Mouse (Mus musculus) midbrain, embryonic 15.5 days (tissue): Measurements from ENCODE around the gene Aldh4a1. TPM values are rescaled to one million over a fixed set of nuclear protein-coding genes. Genes with fewer than 3 reads are reported as not detected.

Experiments
- ATAC-seq: fragments of 200-750 bp; cut with Nextera tagmentation; replicated peaks from 2 replicates; pipeline ENCODE4 v1.8.0; 2017; ENCODE audit warnings: moderate TSS enrichment
- H3K27ac ChIP-seq: fragments of 300-500 bp; sonication (generic); 2 replicates; pipeline ENCODE4 v1.5.1; 2015; ENCODE audit warnings: mild to moderate bottlenecking, inconsistent platforms
- H3K27me3 ChIP-seq: fragments of 300-500 bp; sonication (generic); replicated peaks from 2 replicates; pipeline ENCODE4 v1.6.1; 2015; ENCODE audit warnings: inconsistent platforms
- H3K36me3 ChIP-seq: fragments of 300-500 bp; sonication (generic); replicated peaks from 2 replicates; pipeline ENCODE4 v1.6.1; 2015; ENCODE audit warnings: inconsistent platforms
- H3K4me1 ChIP-seq: fragments of 300-500 bp; sonication (generic); 2 replicates; pipeline ENCODE4 v1.6.1; 2015; ENCODE audit warnings: inconsistent platforms
- H3K4me2 ChIP-seq: fragments of 300-500 bp; sonication (generic); 2 replicates; pipeline ENCODE4 v1.6.1; 2015; ENCODE audit warnings: inconsistent platforms, mild to moderate bottlenecking, moderate library complexity
- H3K4me3 ChIP-seq: fragments of 300-500 bp; sonication (generic); 2 replicates; pipeline ENCODE4 v1.5.1; 2015; ENCODE audit warnings: mild to moderate bottlenecking, inconsistent platforms
- H3K9ac ChIP-seq: fragments of 300-500 bp; sonication (generic); 2 replicates; pipeline ENCODE4 v1.6.1; 2015; ENCODE audit warnings: mild to moderate bottlenecking, inconsistent platforms
- H3K9me3 ChIP-seq: fragments of 300-500 bp; sonication (generic); 2 replicates; pipeline ENCODE4 v1.6.1; 2016; ENCODE audit warnings: inconsistent platforms
- WGBS: fragments of 180-500 bp; shearing (Covaris S2); methylation state at CpG from one replicate; pipeline ENCODE4 v1.1.7; 2015; ENCODE audit warnings: mixed read lengths; 5-methylcytosine and 5-hydroxymethylcytosine counted together
- polyA plus RNA-seq: library from polyadenylated mRNA; unstranded; fragments of >200 nt; fragmentation: Nextera tagmentation; extraction: Ambion mirVana; gene quantifications from 2 replicates; pipeline ENCODE4 v1.2.1, GENCODE M21; 2015

Gene Aldh4a1
- polyA plus RNA-seq: 27.1 and 32.0 TPM in 2 replicates

- Histone ChIP-seq H3K9ac (peak within 1 kb of the TSS; percentile 83), H3K27ac (peak within 1 kb of the TSS; percentile 92), H3K36me3 (no peaks in the 10 kb centered on the region), H3K4me2 (peak within 1 kb of the TSS; percentile 83), H3K9me3 (no peaks in the 10 kb centered on the region), H3K27me3 (no peaks in the 10 kb centered on the region), H3K4me3 (peak within 1 kb of the TSS; percentile 84), H3K4me1 (peaks cover 25% of the 10 kb centered on the region)
- ATAC-seq: peak; percentile 99
- under 1% methylated on average over 33 of the region's 38 CpGs for WGBS
Measured at GRCm38 (mm10) chr4:139622373-139623282, at the start of gene Aldh4a1. Gene Aldh4a1 (plus strand): TSS chr4:139622866.

GRCm38 (mm10) chr4:139572928-139573512 is 49.6 kb upstream of the Aldh4a1 start:
- Histone ChIP-seq H3K27ac (no peak overlapping the region; the same call in 1 of the 2 replicates), H3K36me3 (no peaks in the 10 kb centered on the region), H3K9me3 (no peaks in the 10 kb centered on the region), H3K27me3 (no peaks in the 10 kb centered on the region), H3K9ac (no peak overlapping the region), H3K4me3 (no peak overlapping the region), H3K4me1 (peaks cover 29% of the 10 kb centered on the region), H3K4me2 (no peak overlapping the region)
- no peak for ATAC-seq
- WGBS: 85% methylated on average over 12 of the region's 12 CpGs

- WGBS: under 1% methylated on average over 51 of the region's 52 CpGs
- peak; percentile 98 for ATAC-seq
- peaks cover 34% of the 10 kb centered on the region for H3K4me1 ChIP-seq
- peak overlapping the region; percentile 92 for H3K4me2 ChIP-seq
- H3K9me3 ChIP-seq: no peaks in the 10 kb centered on the region
- H3K4me3 ChIP-seq: peak overlapping the region; percentile 67
- H3K27ac ChIP-seq: peak overlapping the region; percentile 82
- H3K36me3 ChIP-seq: no peaks in the 10 kb centered on the region
- H3K27me3 ChIP-seq: no peaks in the 10 kb centered on the region
- peak overlapping the region; percentile 90 for H3K9ac ChIP-seq
Measured at GRCm38 (mm10) chr4:139574156-139574798, 48.4 kb upstream of the Aldh4a1 start.

- peak overlapping the region; percentile 92 for H3K4me2 ChIP-seq
- H3K4me3 ChIP-seq: peak overlapping the region; percentile 67
- H3K4me1 ChIP-seq: peaks cover 36% of the 10 kb centered on the region
- peak overlapping the region; percentile 90 for H3K9ac ChIP-seq
- WGBS: under 1% methylated on average over 111 of the region's 111 CpGs
- no peaks in the 10 kb centered on the region for H3K36me3 ChIP-seq
- peak overlapping the region; percentile 82 for H3K27ac ChIP-seq
- peak; percentile 73 for ATAC-seq
- no peaks in the 10 kb centered on the region for H3K9me3 ChIP-seq
- no peaks in the 10 kb centered on the region for H3K27me3 ChIP-seq
Measured at GRCm38 (mm10) chr4:139574799-139575672, 47.6 kb upstream of the Aldh4a1 start.

GRCm38 (mm10) chr4:139575673-139576003 is 47.0 kb upstream of the Aldh4a1 start:
- no peaks in the 10 kb centered on the region for H3K27me3 ChIP-seq
- 9% methylated on average over 14 of the region's 14 CpGs for WGBS
- ATAC-seq: no peak

GRCm38 (mm10) chr4:139576251-139576880 is 46.3 kb upstream of the Aldh4a1 start:
- Histone ChIP-seq H3K27me3 (no peaks in the 10 kb centered on the region), H3K4me1 (peaks cover 49% of the 10 kb centered on the region), H3K4me3 (peak overlapping the region; percentile 67), H3K36me3 (no peaks in the 10 kb centered on the region), H3K27ac (no peak overlapping the region), H3K4me2 (peak overlapping the region; percentile 92), H3K9me3 (no peaks in the 10 kb centered on the region), H3K9ac (peak overlapping the region; percentile 90)
- no peak for ATAC-seq
- WGBS: 52% methylated on average over 14 of the region's 14 CpGs

More at GRCm38 (mm10) chr4:139575673-139576003, 47.0 kb upstream of the Aldh4a1 start:
- Histone ChIP-seq H3K9ac (peak overlapping the region; percentile 90), H3K4me2 (peak overlapping the region; percentile 92), H3K4me1 (peaks cover 42% of the 10 kb centered on the region), H3K27ac (peak overlapping the region; percentile 82), H3K9me3 (no peaks in the 10 kb centered on the region), H3K4me3 (peak overlapping the region; percentile 67), H3K36me3 (no peaks in the 10 kb centered on the region)

GRCm38 (mm10) chr4:139577006-139577405 is 45.7 kb upstream of the Aldh4a1 start:
- no peak for ATAC-seq
- Histone ChIP-seq H3K36me3 (no peaks in the 10 kb centered on the region), H3K9me3 (no peaks in the 10 kb centered on the region), H3K4me2 (peak overlapping the region; percentile 92), H3K27ac (no peak overlapping the region), H3K27me3 (no peaks in the 10 kb centered on the region), H3K9ac (peak overlapping the region; percentile 90), H3K4me3 (peak overlapping the region; percentile 67), H3K4me1 (peaks cover 54% of the 10 kb centered on the region)
- WGBS: 83% methylated on average over 7 of the region's 7 CpGs

- Histone ChIP-seq H3K36me3 (no peaks in the 10 kb centered on the region), H3K4me3 (no peak overlapping the region), H3K9me3 (no peaks in the 10 kb centered on the region), H3K27me3 (no peaks in the 10 kb centered on the region), H3K4me2 (no peak overlapping the region), H3K9ac (no peak overlapping the region), H3K4me1 (peaks cover 59% of the 10 kb centered on the region), H3K27ac (no peak overlapping the region)
- no peak for ATAC-seq
- 92% methylated on average over 8 of the region's 8 CpGs for WGBS
Measured at GRCm38 (mm10) chr4:139578389-139578788, 44.3 kb upstream of the Aldh4a1 start.

- no peaks in the 10 kb centered on the region for H3K27me3 ChIP-seq
- WGBS: 62% methylated on average over 10 of the region's 10 CpGs
- H3K4me3 ChIP-seq: no peak overlapping the region
- ATAC-seq: no peak
- peaks cover 55% of the 10 kb centered on the region for H3K4me1 ChIP-seq
- H3K27ac ChIP-seq: no peak overlapping the region
- H3K9me3 ChIP-seq: no peaks in the 10 kb centered on the region
- no peaks in the 10 kb centered on the region for H3K36me3 ChIP-seq
- no peak overlapping the region for H3K4me2 ChIP-seq
- no peak overlapping the region for H3K9ac ChIP-seq
Measured at GRCm38 (mm10) chr4:139579003-139579402, 43.7 kb upstream of the Aldh4a1 start.

GRCm38 (mm10) chr4:139579466-139579865 is 43.2 kb upstream of the Aldh4a1 start:
- no peak overlapping the region for H3K9ac ChIP-seq
- H3K9me3 ChIP-seq: no peaks in the 10 kb centered on the region
- no peaks in the 10 kb centered on the region for H3K36me3 ChIP-seq
- no peak overlapping the region for H3K4me3 ChIP-seq
- no peak overlapping the region for H3K27ac ChIP-seq
- 68% methylated on average over 6 of the region's 6 CpGs for WGBS
- no peaks in the 10 kb centered on the region for H3K27me3 ChIP-seq
- H3K4me1 ChIP-seq: peaks cover 54% of the 10 kb centered on the region
- H3K4me2 ChIP-seq: no peak overlapping the region
- ATAC-seq: no peak

- 6% methylated on average over 15 of the region's 15 CpGs for WGBS
- no peak for ATAC-seq
Measured at GRCm38 (mm10) chr4:139580663-139581336, 41.9 kb upstream of the Aldh4a1 start.

More at GRCm38 (mm10) chr4:139580663-139581336, 41.9 kb upstream of the Aldh4a1 start:
- Histone ChIP-seq H3K9me3 (no peaks in the 10 kb centered on the region), H3K4me2 (peak overlapping the region; percentile 40), H3K27ac (peak overlapping the region; percentile 41), H3K4me1 (peaks cover 51% of the 10 kb centered on the region), H3K9ac (peak overlapping the region; percentile 33), H3K4me3 (peak overlapping the region; percentile 15; the same call in 1 of the 2 replicates), H3K27me3 (no peaks in the 10 kb centered on the region), H3K36me3 (no peaks in the 10 kb centered on the region)
